Mouse (Mus musculus): ENCODE results near the gene Rpp30. TPM values are rescaled to one million over a fixed set of nuclear protein-coding genes. Genes with fewer than 3 reads are reported as not detected.

Rpp30 gene
- polyA plus RNA-seq, 1 experiment from 2014 or later = 66.6 TPM

GRCm38 (mm10) chr19:36143571-36143970, 60.1 kb downstream of the Rpp30 start:
- Histone ChIP-seq H3K4me2 (ENCODE audit: low read length) (no peak overlapping the region), H3K27me3 (ENCODE audit: control insufficient read depth, insufficient read depth, low read depth, low read length) (no peaks in the 10 kb centered on the region), H3K27ac (ENCODE audit: low read length) (no peak overlapping the region), H3K36me3 (ENCODE audit: control insufficient read depth, insufficient read depth, low read length) (no peaks in the 10 kb centered on the region), H3K4me1 (ENCODE audit: control insufficient read depth, insufficient read depth, low read length) (no peaks in the 10 kb centered on the region), H3K9me3 (replicated peaks; ENCODE audit: control insufficient read depth, low read length, poor library complexity, severe bottlenecking) (no peaks in the 10 kb centered on the region), H3K9ac (ENCODE audit: low read depth, low read length) (no peak overlapping the region), H3K4me3 (ENCODE audit: low read depth, low read length) (no peak overlapping the region)
- 93% methylated on average over 2 of the region's 2 CpGs for WGBS
- no peak for ATAC-seq

- no peaks in the 10 kb centered on the region for H3K4me1 ChIP-seq (ENCODE audit: control insufficient read depth, insufficient read depth, low read length)
- H3K4me3 ChIP-seq (ENCODE audit: low read depth, low read length) = no peak overlapping the region
- 82% methylated on average over 6 of the region's 6 CpGs for WGBS
- no peaks in the 10 kb centered on the region for H3K36me3 ChIP-seq (ENCODE audit: control insufficient read depth, insufficient read depth, low read length)
- H3K9me3 ChIP-seq (replicated peaks; ENCODE audit: control insufficient read depth, low read length, poor library complexity, severe bottlenecking) = no peaks in the 10 kb centered on the region
- H3K9ac ChIP-seq (ENCODE audit: low read depth, low read length) = no peak overlapping the region
- ATAC-seq = no peak
- no peaks in the 10 kb centered on the region for H3K27me3 ChIP-seq (ENCODE audit: control insufficient read depth, insufficient read depth, low read depth, low read length)
- H3K27ac ChIP-seq (ENCODE audit: low read length) = no peak overlapping the region
- no peak overlapping the region for H3K4me2 ChIP-seq (ENCODE audit: low read length)
Measured at GRCm38 (mm10) chr19:36148578-36148977, 65.1 kb downstream of the Rpp30 start.

DNA sequence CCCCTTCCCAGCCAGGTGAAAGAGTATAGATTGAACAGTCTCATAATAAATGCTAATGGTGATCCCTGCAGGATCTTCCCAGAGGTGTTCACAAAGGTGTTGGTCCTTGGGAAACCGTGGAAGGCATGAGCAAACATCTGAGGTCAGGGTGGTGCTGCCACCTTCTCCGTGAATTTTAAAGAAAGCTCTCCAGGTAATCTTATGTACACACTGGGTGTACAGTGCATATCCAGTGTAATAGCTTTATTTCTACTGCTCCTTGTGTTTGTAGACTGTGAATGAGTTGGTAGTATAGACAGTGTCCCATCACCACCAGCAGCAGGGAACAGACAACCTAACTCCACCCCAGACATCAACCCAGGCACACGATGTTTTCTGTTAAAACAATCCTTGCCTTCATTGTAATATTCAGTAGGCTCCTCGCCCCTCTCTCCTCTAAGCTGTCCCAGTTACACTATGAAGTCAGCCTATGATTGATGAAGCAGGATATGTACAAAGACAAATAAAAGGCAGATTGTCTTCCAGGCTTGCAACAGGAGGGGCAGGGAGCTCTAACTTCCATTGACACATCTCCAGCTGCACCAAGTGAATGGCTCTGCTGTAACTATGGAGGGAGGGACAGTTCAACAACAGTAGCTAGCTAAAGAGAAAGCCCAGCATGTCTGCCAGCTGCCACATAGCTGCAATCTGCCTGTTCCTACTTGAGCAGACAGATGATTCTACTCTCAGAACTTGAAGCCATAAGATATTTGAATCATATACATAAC, 66.9 kb downstream of the Rpp30 start:
- no peak for ATAC-seq
- Histone ChIP-seq H3K9me3 (replicated peaks; ENCODE audit: control insufficient read depth, low read length, poor library complexity, severe bottlenecking) (no peaks in the 10 kb centered on the region), H3K36me3 (ENCODE audit: control insufficient read depth, insufficient read depth, low read length) (no peaks in the 10 kb centered on the region), H3K4me1 (ENCODE audit: control insufficient read depth, insufficient read depth, low read length) (no peaks in the 10 kb centered on the region), H3K27me3 (ENCODE audit: control insufficient read depth, insufficient read depth, low read depth, low read length) (no peaks in the 10 kb centered on the region), H3K9ac (ENCODE audit: low read depth, low read length) (no peak overlapping the region), H3K4me2 (ENCODE audit: low read length) (no peak overlapping the region), H3K4me3 (ENCODE audit: low read depth, low read length) (no peak overlapping the region), H3K27ac (ENCODE audit: low read length) (no peak overlapping the region)
- whole genome bisulfite sequencing = 61% methylated on average over 4 of the region's 4 CpGs

Other genes starting within 250 kb of the Rpp30 start
- 10.2 and 11.7 TPM in 2 replicates for gene Htr7, start 26.2 kb upstream of the Rpp30 start, polyA plus RNA-seq (2015; fragmentation: Nextera tagmentation; extraction: Ambion mirVana)
- gene Ankrd1, start 36.4 kb downstream of the Rpp30 start, polyA plus RNA-seq (2015; fragmentation: Nextera tagmentation; extraction: Ambion mirVana) = not detected in 2 replicates

All from midbrain, embryonic 16.5 days (tissue).